Mouse (Mus musculus): ENCODE measurements around the gene Nhsl1. TPM values are rescaled to one million over a fixed set of nuclear protein-coding genes. Genes with fewer than 3 reads are reported as not detected.
"Not testable (repeated sequence)": the region's sequence is repeated elsewhere in the genome, so short reads cannot be mapped to it uniquely, and the experiment has no call there.

Nhsl1 gene
- total RNA-seq, 2 experiments from 2014 or later: 23.7 to 28.9 TPM

- Histone ChIP-seq H3K27ac (no peak overlapping the region), H3K4me3 (0 out of 2 replicates have a peak overlapping the region, but pooled peaks have one; percentile 22)
- peak in 1 of 2 experiments; percentile 25 for DNase-seq (ENCODE audit: extremely low spot score in 1 of 2, low spot score in 2 of 2)
- peak; percentile 83 for TF ChIP-seq CTCF (IDR thresholded peaks at IDR 0.05)
- intact Hi-C loops (cut with DNase I): loop anchor here (1.0 to 5.0 kb wide), 4 partner anchors 75 to 137 kb away; no protein-coding TSS in a partner anchor
Measured at GRCm38 (mm10) chr10:18528475-18528874, 209.7 kb downstream of the Nhsl1 start.

GRCm38 (mm10) chr10:18529177-18529576 is 210.4 kb downstream of the Nhsl1 start:
- TF ChIP-seq CTCF (IDR thresholded peaks at IDR 0.05): 0 out of 2 replicates have a peak, but pooled peaks have one; percentile 5
- intact Hi-C loops (cut with DNase I): loop anchor here (5.0 kb wide), 2 partner anchors 92 to 122 kb away; no protein-coding TSS in a partner anchor
- no peak overlapping the region for H3K4me3 ChIP-seq
- H3K27ac ChIP-seq: no peak overlapping the region
- DNase-seq (ENCODE audit: extremely low spot score in 1 of 2, low spot score in 2 of 2): no peak

GRCm38 (mm10) chr10:18530161-18530560 is 211.4 kb downstream of the Nhsl1 start:
- Histone ChIP-seq H3K27ac (no peak overlapping the region), H3K4me3 (no peak overlapping the region)
- intact Hi-C loops (cut with DNase I): no loop called here
- TF ChIP-seq CTCF (IDR thresholded peaks at IDR 0.05): no peak
- no peak for DNase-seq (ENCODE audit: extremely low spot score in 1 of 2, low spot score in 2 of 2)

GRCm38 (mm10) chr10:18532293-18532692 is 213.5 kb downstream of the Nhsl1 start:
- Histone ChIP-seq H3K27ac (no peak overlapping the region), H3K4me3 (no peak overlapping the region)
- no peak for TF ChIP-seq CTCF (IDR thresholded peaks at IDR 0.05)
- DNase-seq (ENCODE audit: extremely low spot score in 1 of 2, low spot score in 2 of 2): no peak
- intact Hi-C loops (cut with DNase I): no loop called here

- TF ChIP-seq CTCF (IDR thresholded peaks at IDR 0.05): no peak
- Histone ChIP-seq H3K27ac (no peak overlapping the region), H3K4me3 (no peak overlapping the region)
- no peak for DNase-seq (ENCODE audit: extremely low spot score in 1 of 2, low spot score in 2 of 2)
- intact Hi-C loops (cut with DNase I): no loop called here
Measured at GRCm38 (mm10) chr10:18536889-18537288, 218.1 kb downstream of the Nhsl1 start.

- peak overlapping the region; percentile 36; the same call in 1 of the 2 replicates for H3K27ac ChIP-seq
- intact Hi-C loops (cut with DNase I): no loop called here
- DNase-seq (ENCODE audit: extremely low spot score in 1 of 2, low spot score in 2 of 2): no peak
- no peak for TF ChIP-seq CTCF (IDR thresholded peaks at IDR 0.05)
- H3K4me3 ChIP-seq: peak overlapping the region; percentile 70
Measured at GRCm38 (mm10) chr10:18545309-18545708, 226.5 kb downstream of the Nhsl1 start.

GRCm38 (mm10) chr10:18545813-18546235 is 227.0 kb downstream of the Nhsl1 start, which contains the start of gene Hebp2:
Hebp2 (minus strand) TSS chr10:18546076.
- peak; percentile 69 for TF ChIP-seq CTCF (IDR thresholded peaks at IDR 0.05)
- peak within 1 kb of the TSS; percentile 70 for H3K4me3 ChIP-seq
- peak; percentile 54 to 73 for DNase-seq (ENCODE audit: extremely low spot score in 1 of 2, low spot score in 2 of 2)
- intact Hi-C loops (cut with DNase I): no loop called here
- peak within 1 kb of the TSS; percentile 36; the same call in 1 of the 2 replicates for H3K27ac ChIP-seq

- H3K27ac ChIP-seq: no peak overlapping the region
- no peak for TF ChIP-seq CTCF (IDR thresholded peaks at IDR 0.05)
- intact Hi-C loops (cut with DNase I): no loop called here
- no peak for DNase-seq (ENCODE audit: extremely low spot score in 1 of 2, low spot score in 2 of 2)
- H3K4me3 ChIP-seq: no peak overlapping the region
Measured at GRCm38 (mm10) chr10:18547381-18547780, 228.6 kb downstream of the Nhsl1 start.

GRCm38 (mm10) chr10:18549321-18550216 is 230.8 kb downstream of the Nhsl1 start:
- no peak overlapping the region for H3K27ac ChIP-seq
- DNase-seq (ENCODE audit: extremely low spot score in 1 of 2, low spot score in 2 of 2): peak in 1 of 2 experiments; percentile 16
- intact Hi-C loops (cut with DNase I): no loop called here

GRCm38 (mm10) chr10:18559076-18559475 is 240.3 kb downstream of the Nhsl1 start:
- H3K27ac ChIP-seq; intact Hi-C loops (cut with DNase I); H3K4me3 ChIP-seq; DNase-seq (ENCODE audit: extremely low spot score in 1 of 2, low spot score in 2 of 2): not testable (repeated sequence)

More at GRCm38 (mm10) chr10:18549321-18550216, 230.8 kb downstream of the Nhsl1 start:
- TF ChIP-seq CTCF (IDR thresholded peaks at IDR 0.05): no peak
- H3K4me3 ChIP-seq: peak overlapping the region; percentile 34

GRCm38 (mm10) chr10:18561445-18561844 is 242.7 kb downstream of the Nhsl1 start:
- TF ChIP-seq CTCF (IDR thresholded peaks at IDR 0.05): no peak; the same call in 1 of the 2 replicates
- Histone ChIP-seq H3K27ac (no peak overlapping the region), H3K4me3 (no peak overlapping the region)
- intact Hi-C loops (cut with DNase I): no loop called here
- DNase-seq (ENCODE audit: extremely low spot score in 1 of 2, low spot score in 2 of 2): no peak

- intact Hi-C loops (cut with DNase I): loop anchor here (2.0 kb wide), 2 partner anchors 278 to 342 kb away; no protein-coding TSS in a partner anchor
- no peak overlapping the region for H3K4me3 ChIP-seq
- peak; percentile 63 to 77 for DNase-seq (ENCODE audit: extremely low spot score in 1 of 2, low spot score in 2 of 2)
- no peak overlapping the region for H3K27ac ChIP-seq
- peak; percentile 82 for TF ChIP-seq CTCF (IDR thresholded peaks at IDR 0.05)
Measured at GRCm38 (mm10) chr10:18562940-18563339, 244.2 kb downstream of the Nhsl1 start.
